In genomic region chr6:53220784-53221667, GRCm38 (mm10) we compare ENCODE assay signal across 12 mouse cellular contexts.
A peak's percentile ranks its signal among the peaks of the same experiment; 100 is the strongest.
DNase-seq lines count a peak whose midpoint lies in the region; ATAC-seq and TF ChIP-seq lines count a peak whose summit lies in the region.
"Had no signal": no experiment of that assay in that cellular context is flagged by ENCODE, and none has a peak within 500 bp of the region (broad histone marks: within the 10 kb centered on the region; RNA-seq: fewer than 3 reads in every experiment).

No protein-coding gene starts in this region.

- H3K9me3 ChIP-seq in midbrain, embryonic 11.5 days (ENCODE audit: control insufficient read depth, low read length), result no peaks in the 10 kb centered on the region
- H3K9me3 ChIP-seq in midbrain, embryonic 16.5 days (replicated peaks; ENCODE audit: control insufficient read depth, low read length, poor library complexity, severe bottlenecking), result no peaks in the 10 kb centered on the region
- no peaks in the 10 kb centered on the region for H3K9me3 ChIP-seq in hindbrain, embryonic 11.5 days (ENCODE audit: control insufficient read depth, low read length)
- H3K9me3 ChIP-seq: limb, embryonic 12.5 days had no signal

- ATAC-seq in midbrain, embryonic 11.5 days (ENCODE audit: low FRiP score), result peak; percentile 72; the same call in 1 of the 2 replicates
- ATAC-seq in midbrain, embryonic 16.5 days, result no peak
- ATAC-seq in hindbrain, embryonic 11.5 days (ENCODE audit: low FRiP score), result no peak

- no peaks in the 10 kb centered on the region for H3K36me3 ChIP-seq in midbrain, embryonic 11.5 days (ENCODE audit: control insufficient read depth, insufficient read depth, low read length)
- H3K36me3 ChIP-seq in midbrain, embryonic 16.5 days (ENCODE audit: control insufficient read depth, insufficient read depth, low read length), result no peaks in the 10 kb centered on the region
- H3K36me3 ChIP-seq in hindbrain, embryonic 11.5 days (ENCODE audit: control insufficient read depth, insufficient read depth, low read length), result no peaks in the 10 kb centered on the region
- H3K36me3 ChIP-seq: limb, embryonic 12.5 days had no signal

- H3K9ac ChIP-seq in midbrain, embryonic 11.5 days (ENCODE audit: low read length), result no peak overlapping the region
- H3K9ac ChIP-seq in midbrain, embryonic 16.5 days (ENCODE audit: low read depth, low read length), result no peak overlapping the region
- no peak overlapping the region for H3K9ac ChIP-seq in hindbrain, embryonic 11.5 days (ENCODE audit: low read depth, low read length)
- H3K9ac ChIP-seq: limb, embryonic 12.5 days had no signal

- peak; percentile 85 for DNase-seq in midbrain, embryonic 11.5 days (ENCODE audit: low spot score, missing footprints)
- DNase-seq in cerebellum, postnatal 10 days, result peak; percentile 75 to 85
- peak; percentile 19 for DNase-seq in hindbrain, embryonic 11.5 days (ENCODE audit: low spot score)
- DNase-seq in ovary, postnatal 14 days (ENCODE audit: low spot score), result peak; percentile 16
- no peak for DNase-seq in gastrocnemius, adult 2 months
- no peak for DNase-seq in layer of hippocampus, adult 8-10 months (ENCODE audit: low spot score in 2 of 2)
- DNase-seq: thymus, postnatal 14 days had no signal

- no peak overlapping the region for H3K27ac ChIP-seq in midbrain, embryonic 11.5 days (ENCODE audit: low read depth, low read length)
- H3K27ac ChIP-seq in midbrain, embryonic 16.5 days (ENCODE audit: low read length), result no peak overlapping the region
- no peak overlapping the region for H3K27ac ChIP-seq in hindbrain, embryonic 11.5 days (ENCODE audit: low read depth, low read length)
- no peak overlapping the region for H3K27ac ChIP-seq in gastrocnemius, adult 2 months
- H3K27ac ChIP-seq: kidney, postnatal 0 days; limb, embryonic 12.5 days; macrophage had no signal

- WGBS in midbrain, embryonic 11.5 days, result 62% methylated on average over 18 of the region's 18 CpGs
- 37% methylated on average over 18 of the region's 18 CpGs for WGBS in midbrain, embryonic 16.5 days
- WGBS in hindbrain, embryonic 11.5 days, result 63% methylated on average over 18 of the region's 18 CpGs

- H3K4me2 ChIP-seq in midbrain, embryonic 11.5 days, result no peak overlapping the region; the same call in 1 of the 2 replicates
- H3K4me2 ChIP-seq in midbrain, embryonic 16.5 days (ENCODE audit: low read length), result no peak overlapping the region
- no peak overlapping the region for H3K4me2 ChIP-seq in hindbrain, embryonic 11.5 days (replicated peaks; ENCODE audit: low read depth, low read length)
- H3K4me2 ChIP-seq: limb, embryonic 12.5 days had no signal

- no peaks in the 10 kb centered on the region for H3K27me3 ChIP-seq in midbrain, embryonic 11.5 days (ENCODE audit: control insufficient read depth, insufficient read depth, low read length)
- H3K27me3 ChIP-seq in midbrain, embryonic 16.5 days (ENCODE audit: control insufficient read depth, insufficient read depth, low read depth, low read length), result no peaks in the 10 kb centered on the region
- no peaks in the 10 kb centered on the region for H3K27me3 ChIP-seq in hindbrain, embryonic 11.5 days (ENCODE audit: control insufficient read depth, insufficient read depth, low read length)
- H3K27me3 ChIP-seq: limb, embryonic 12.5 days had no signal

- H3K4me3 ChIP-seq in midbrain, embryonic 11.5 days (ENCODE audit: low read depth, low read length), result no peak overlapping the region
- H3K4me3 ChIP-seq in midbrain, embryonic 16.5 days (ENCODE audit: low read depth, low read length), result no peak overlapping the region
- no peak overlapping the region for H3K4me3 ChIP-seq in hindbrain, embryonic 11.5 days (ENCODE audit: low read depth, low read length)
- no peak overlapping the region for H3K4me3 ChIP-seq in gastrocnemius, adult 2 months
- H3K4me3 ChIP-seq: erythroblast, embryonic 14.5 days; limb, embryonic 12.5 days had no signal

- intact Hi-C loops in gastrocnemius, adult 2 months (cut with DNase I), result no loop called here

- TF ChIP-seq CTCF in gastrocnemius, adult 2 months (IDR thresholded peaks at IDR 0.05), result no peak

- peaks cover 12% of the 10 kb centered on the region for H3K4me1 ChIP-seq in midbrain, embryonic 11.5 days (ENCODE audit: control insufficient read depth, insufficient read depth, low read length)
- H3K4me1 ChIP-seq in midbrain, embryonic 16.5 days (ENCODE audit: control insufficient read depth, insufficient read depth, low read length), result peaks cover 7% of the 10 kb centered on the region
- H3K4me1 ChIP-seq in hindbrain, embryonic 11.5 days (replicated peaks; ENCODE audit: control insufficient read depth, insufficient read depth, low read length), result peaks cover 5% of the 10 kb centered on the region; the same call in 1 of the 2 replicates

Comparison
In these comparisons a context has a peak if more than half of its experiments do, and no peak if none do; other contexts are left out.
1. DNase-seq: peak in midbrain, embryonic 11.5 days (single experiment), cerebellum, postnatal 10 days (2 of 2), hindbrain, embryonic 11.5 days (single experiment) and ovary, postnatal 14 days (single experiment); none in gastrocnemius, adult 2 months (single experiment) and layer of hippocampus, adult 8-10 months (0 of 2).